Mouse (Mus musculus): ENCODE data around the gene Sarm1. TPM values are rescaled to one million over a fixed set of nuclear protein-coding genes. Genes with fewer than 3 reads are reported as not detected.

Gene Sarm1
- polyA plus RNA-seq, 1 experiment from 2014 or later = 21.8 TPM

DNA sequence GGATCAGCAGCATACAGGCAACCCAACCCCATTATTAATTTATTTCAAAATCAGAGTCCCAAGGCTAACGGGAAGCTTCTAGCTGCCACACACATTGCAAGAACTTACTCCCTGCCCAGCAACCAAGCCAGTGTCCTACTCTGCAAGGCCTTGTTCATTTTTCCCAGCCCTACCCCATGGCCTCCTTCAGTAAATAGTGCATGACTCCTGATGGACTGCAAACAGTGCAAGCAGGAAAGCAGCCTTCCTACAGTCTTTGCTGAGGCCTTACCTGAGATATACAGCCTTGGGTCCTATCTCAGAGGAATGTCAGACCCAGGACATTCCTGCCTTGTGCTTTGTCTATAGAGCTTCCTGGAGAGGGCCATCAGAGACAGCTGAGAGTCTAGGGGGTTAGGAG is 72.0 kb downstream of the Sarm1 start:
- Histone ChIP-seq H3K27me3 (ENCODE audit: control insufficient read depth, insufficient read depth, low read length) (no peaks in the 10 kb centered on the region), H3K4me1 (ENCODE audit: control insufficient read depth, insufficient read depth, low read length) (no peaks in the 10 kb centered on the region), H3K36me3 (ENCODE audit: control insufficient read depth, insufficient read depth, low read length) (no peaks in the 10 kb centered on the region), H3K4me2 (ENCODE audit: low read depth) (no peak overlapping the region), H3K4me3 (ENCODE audit: low read depth, low read length) (no peak overlapping the region), H3K27ac (ENCODE audit: low read depth, low read length) (no peak overlapping the region), H3K9me3 (ENCODE audit: control insufficient read depth, low read length) (no peaks in the 10 kb centered on the region), H3K9ac (ENCODE audit: low read length) (no peak overlapping the region)
- no peak for DNase-seq (ENCODE audit: low spot score)
- ATAC-seq (ENCODE audit: insufficient read depth, low FRiP score, low TSS enrichment) = no peak
- 86% methylated on average over 1 of the region's 1 CpGs for WGBS

DNA sequence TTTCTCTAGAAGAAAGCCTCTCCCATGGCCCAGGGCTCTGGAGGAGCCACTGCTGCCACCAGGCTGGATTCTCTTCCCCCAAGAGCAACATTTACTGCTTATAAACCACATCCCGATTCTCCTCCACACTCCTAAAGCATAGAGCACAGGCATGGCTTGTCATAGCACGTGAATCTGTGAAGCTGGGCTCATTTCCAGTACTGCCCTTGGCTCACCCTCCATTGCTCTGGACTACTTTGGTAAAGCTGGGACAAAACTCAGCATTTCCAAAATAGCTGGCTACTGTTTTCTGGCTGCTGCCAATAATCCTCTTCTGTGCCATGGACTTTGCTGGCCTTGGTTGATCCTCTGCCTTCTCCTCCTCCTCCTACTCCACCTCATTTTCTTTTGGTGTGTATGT is 73.2 kb downstream of the Sarm1 start:
- DNase-seq (ENCODE audit: low spot score) = no peak
- WGBS = 85% methylated on average over 2 of the region's 2 CpGs

More for the DNA sequence above, 73.2 kb downstream of the Sarm1 start:
- Histone ChIP-seq H3K9me3 (ENCODE audit: control insufficient read depth, low read length) (no peaks in the 10 kb centered on the region), H3K27ac (ENCODE audit: low read depth, low read length) (no peak overlapping the region), H3K27me3 (ENCODE audit: control insufficient read depth, insufficient read depth, low read length) (no peaks in the 10 kb centered on the region), H3K4me2 (ENCODE audit: low read depth) (no peak overlapping the region), H3K4me3 (ENCODE audit: low read depth, low read length) (no peak overlapping the region), H3K9ac (ENCODE audit: low read length) (no peak overlapping the region), H3K4me1 (ENCODE audit: control insufficient read depth, insufficient read depth, low read length) (no peaks in the 10 kb centered on the region), H3K36me3 (ENCODE audit: control insufficient read depth, insufficient read depth, low read length) (no peaks in the 10 kb centered on the region)
- no peak for ATAC-seq (ENCODE audit: insufficient read depth, low FRiP score, low TSS enrichment)

Other genes with a start within 250 kb of the Sarm1 start
- gene 2610507B11Rik, start 236.0 kb downstream of the Sarm1 start, polyA plus RNA-seq (2014; fragmentation: Nextera tagmentation; extraction: Ambion mirVana) = 68.2 and 68.9 TPM in 2 replicates
- 0.17 TPM in 1 of 2 replicates, not detected in the other for gene BC030499, start 206.9 kb downstream of the Sarm1 start, polyA plus RNA-seq (2014; fragmentation: Nextera tagmentation; extraction: Ambion mirVana)
- gene Spag5, start 196.2 kb downstream of the Sarm1 start, polyA plus RNA-seq (2014; fragmentation: Nextera tagmentation; extraction: Ambion mirVana) = 48.0 and 52.7 TPM in 2 replicates
- gene Aldoc, start 174.8 kb downstream of the Sarm1 start, polyA plus RNA-seq (2014; fragmentation: Nextera tagmentation; extraction: Ambion mirVana) = 3.0 and 4.0 TPM in 2 replicates
- gene Pigs, start 169.3 kb downstream of the Sarm1 start, polyA plus RNA-seq (2014; fragmentation: Nextera tagmentation; extraction: Ambion mirVana) = 65.5 and 72.3 TPM in 2 replicates
- gene Unc119, start 154.3 kb downstream of the Sarm1 start, polyA plus RNA-seq (2014; fragmentation: Nextera tagmentation; extraction: Ambion mirVana) = 69.3 and 74.6 TPM in 2 replicates
- not detected in 2 replicates for gene Foxn1, start 111.2 kb downstream of the Sarm1 start, polyA plus RNA-seq (2014; fragmentation: Nextera tagmentation; extraction: Ambion mirVana)
- not detected in 2 replicates for gene Slc13a2, start 75.5 kb downstream of the Sarm1 start, polyA plus RNA-seq (2014; fragmentation: Nextera tagmentation; extraction: Ambion mirVana)
- gene Slc46a1, start 32.1 kb downstream of the Sarm1 start, polyA plus RNA-seq (2014; fragmentation: Nextera tagmentation; extraction: Ambion mirVana) = 17.6 and 19.6 TPM in 2 replicates
- gene Vtn, start 1.3 kb upstream of the Sarm1 start, polyA plus RNA-seq (2014; fragmentation: Nextera tagmentation; extraction: Ambion mirVana) = 67.8 and 68.7 TPM in 2 replicates
- gene Sebox, start 5.7 kb upstream of the Sarm1 start, polyA plus RNA-seq (2014; fragmentation: Nextera tagmentation; extraction: Ambion mirVana) = not detected in 2 replicates
- 81.8 and 87.3 TPM in 2 replicates for gene Tmem199, start 14.4 kb upstream of the Sarm1 start, polyA plus RNA-seq (2014; fragmentation: Nextera tagmentation; extraction: Ambion mirVana)
- gene Poldip2, start 14.4 kb upstream of the Sarm1 start, polyA plus RNA-seq (2014; fragmentation: Nextera tagmentation; extraction: Ambion mirVana) = 156 and 158 TPM in 2 replicates
- 70.0 and 71.2 TPM in 2 replicates for gene Tnfaip1, start 38.6 kb upstream of the Sarm1 start, polyA plus RNA-seq (2014; fragmentation: Nextera tagmentation; extraction: Ambion mirVana)
- 99.7 and 110 TPM in 2 replicates for gene Ift20, start 38.6 kb upstream of the Sarm1 start, polyA plus RNA-seq (2014; fragmentation: Nextera tagmentation; extraction: Ambion mirVana)
- 69.3 and 75.1 TPM in 2 replicates for gene Tmem97, start 53.0 kb upstream of the Sarm1 start, polyA plus RNA-seq (2014; fragmentation: Nextera tagmentation; extraction: Ambion mirVana)
- gene Nlk, start 199.6 kb upstream of the Sarm1 start, polyA plus RNA-seq (2014; fragmentation: Nextera tagmentation; extraction: Ambion mirVana) = 25.3 and 26.9 TPM in 2 replicates